Mouse (Mus musculus) lung, adult 2 months (tissue): ENCODE measurements at regions not wholly inside any gene's neighbourhood (a gene's known extent, or its start where the extent isn't known, plus 50 kb on each side); places are given as distances from the start of the nearest gene placed in this dataset.

ENCODE experiments used
- CTCF ChIP-seq: fragments of 200-500 bp; IDR thresholded peaks from 2 replicates; pipeline ENCODE4 v1.5.1; 2011; ENCODE audit warnings: mild to moderate bottlenecking, low read length, control low read depth; ENCODE audit not compliant: insufficient read depth
- POLR2A ChIP-seq: fragments of 200-500 bp; IDR thresholded peaks from 2 replicates; pipeline ENCODE4 v1.6.1; 2011; ENCODE audit warnings: low read depth, mild to moderate bottlenecking, control low read depth, low read length, borderline replicate concordance; ENCODE audit errors: extremely low read depth

- no peak for TF ChIP-seq CTCF
- no peak for TF ChIP-seq POLR2A
Observed at GRCm38 (mm10) chr1:155502867-155503266, 55.1 kb upstream of the Acbd6 start.
